Mouse (Mus musculus) layer of hippocampus, adult 2 months (tissue): Measurements from ENCODE around the gene Clpb. TPM values are rescaled to one million over a fixed set of nuclear protein-coding genes. Genes with fewer than 3 reads are reported as not detected.
A peak's percentile ranks its signal among the peaks of the same experiment; 100 is the strongest.

ENCODE experiments used
- DNase-seq, 2 experiments: peaks; one replicate each; pipeline ENCODE4 v3.0.0; 2022; ENCODE audit warnings: low spot score in 2 of 2
- H3K27ac ChIP-seq: fragments of 200-600 bp; 2 replicates; pipeline ENCODE4 v1.8.1; 2022
- H3K4me3 ChIP-seq: fragments of 200-600 bp; 2 replicates; pipeline ENCODE4 v1.8.1; 2022; ENCODE audit warnings: mild to moderate bottlenecking
- CTCF ChIP-seq: fragments of 200-600 bp; conservative IDR thresholded peaks from 2 replicates; pipeline ENCODE4 v1.8.1; 2022; ENCODE audit warnings: antibody characterized with exemption, mild to moderate bottlenecking, moderate library complexity
- total RNA-seq, 2 experiments: library from RNA; stranded (reverse); gene quantifications; 2 replicates each; pipeline ENCODE4 v1.2.3; 2021

The Clpb gene
- total RNA-seq, 2 experiments from 2014 or later, result 53.5 to 55.0 TPM

DNA sequence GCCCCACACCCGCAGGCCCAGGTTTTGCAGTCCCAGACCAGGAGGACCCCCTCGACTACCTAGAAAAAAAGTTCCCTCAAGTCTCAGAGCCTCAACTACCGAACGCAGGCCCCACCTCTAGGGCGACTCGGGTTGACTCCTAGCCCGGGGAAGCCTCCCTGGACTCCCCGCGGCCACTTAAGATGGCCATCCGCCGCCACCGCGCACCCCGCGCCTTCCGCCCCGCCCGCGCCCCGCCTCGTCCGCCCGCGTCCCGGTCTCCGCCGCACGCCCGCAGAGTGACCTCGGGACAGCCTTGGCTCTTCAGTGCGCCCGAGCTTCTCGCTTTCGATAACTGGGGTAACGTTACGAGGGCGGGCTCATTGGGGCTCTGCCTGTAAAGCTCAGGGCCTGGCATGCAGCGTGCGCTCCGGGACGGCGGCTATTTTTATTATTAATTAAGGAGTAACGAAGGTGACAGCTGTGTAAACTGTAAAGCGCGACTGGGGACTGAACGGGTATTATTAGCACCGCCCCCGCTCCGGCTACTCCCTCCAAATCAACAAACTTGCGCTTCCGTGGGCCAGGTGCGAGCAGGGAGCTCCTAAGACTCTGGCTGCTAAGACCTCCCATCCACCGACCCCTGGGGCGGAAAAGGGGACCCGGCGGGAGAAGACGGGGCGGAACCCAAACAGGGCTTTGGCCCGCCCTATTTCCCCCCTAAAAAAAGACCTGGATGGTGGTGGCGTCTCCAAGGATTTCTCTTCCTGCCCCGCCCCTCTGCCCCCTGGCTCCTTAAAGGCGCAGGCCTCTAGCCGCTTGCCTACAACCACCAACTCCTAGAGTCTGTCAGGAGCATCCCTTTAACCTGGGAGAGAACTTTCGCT is 174.4 kb downstream of the Clpb start, which contains the start of gene Inppl1:
Gene Inppl1, minus strand, starts transcription at position 624 of the 866 bp plus-strand sequence.
- Histone ChIP-seq H3K4me3 (peak within 1 kb of the TSS; percentile 65), H3K27ac (peak within 1 kb of the TSS; percentile 90)
- peak; percentile 69 for TF ChIP-seq CTCF
- peak; percentile 59 to 60 for DNase-seq

DNA sequence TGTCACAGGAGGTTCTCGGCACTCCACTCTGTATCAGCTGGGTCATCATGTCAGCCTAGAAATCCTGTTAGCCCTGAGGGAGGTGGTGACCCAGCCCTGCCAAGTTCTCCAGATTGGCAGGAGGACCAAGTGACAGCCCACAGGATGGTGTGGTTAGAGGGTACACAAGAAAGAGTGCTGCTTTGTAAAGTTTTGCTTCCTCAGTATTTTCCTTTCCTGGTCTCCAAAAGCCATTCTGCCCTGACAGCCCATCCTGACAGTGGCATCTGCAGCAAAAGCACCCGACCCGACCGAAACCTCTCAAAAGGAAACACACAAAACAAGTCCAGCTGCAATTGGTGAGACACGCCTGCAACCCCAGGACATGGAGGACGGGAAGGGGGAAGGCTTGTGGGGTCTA is 180.8 kb downstream of the Clpb start:
- no peak for TF ChIP-seq CTCF
- DNase-seq, result no peak
- Histone ChIP-seq H3K4me3 (no peak overlapping the region), H3K27ac (no peak overlapping the region)

Other genes with a start within 250 kb of the Clpb start
- gene Pde2a, start 241.9 kb upstream of the Clpb start, total RNA-seq, result 100 to 1,000 TPM; 300 to 318 TPM
- gene Art2b, start 78.0 kb upstream of the Clpb start, total RNA-seq, result not detected
- not detected for gene Phox2a, start 154.7 kb downstream of the Clpb start, total RNA-seq
- 10 to 100 TPM; 26.7 to 28.4 TPM for gene Inppl1, start 174.6 kb downstream of the Clpb start, total RNA-seq
- gene Folr2, start 193.6 kb downstream of the Clpb start, total RNA-seq, result under 1 TPM in 1 of 2 experiments, not detected in 1; 0.36 TPM
- gene Anapc15, start 200.1 kb downstream of the Clpb start, total RNA-seq, result 10 to 100 TPM; 24.5 to 29.3 TPM
- 1 to 10 TPM in 1 of 2 experiments, not detected in 1; 1.2 TPM for gene Folr1, start 207.2 kb downstream of the Clpb start, total RNA-seq
- 10 to 100 TPM; 90.2 to 95.6 TPM for gene Lamtor1, start 242.3 kb downstream of the Clpb start, total RNA-seq
- gene Tomt, start 242.7 kb downstream of the Clpb start, total RNA-seq, result under 1 TPM in 1 of 2 experiments, not detected in 1; 0.20 TPM